Mouse (Mus musculus) heart, adult 2 months (tissue): ENCODE data around the gene Vldlr. TPM values are rescaled to one million over a fixed set of nuclear protein-coding genes. Genes with fewer than 3 reads are reported as not detected.

ENCODE experiments used
- DNase-seq, 2 experiments: peaks; one replicate each; pipeline ENCODE4 v3.0.0; 2021
- H3K27ac ChIP-seq: fragments of 200-600 bp; 2 replicates; pipeline ENCODE4 v1.8.1; 2022
- H3K27me3 ChIP-seq: fragments of 200-500 bp; 2 replicates; pipeline ENCODE4 v1.6.1; 2012; ENCODE audit warnings: mild to moderate bottlenecking, low read length, inconsistent platforms, mixed read lengths; ENCODE audit not compliant: control insufficient read depth, insufficient read depth
- H3K36me3 ChIP-seq: fragments of 200-500 bp; 2 replicates; pipeline ENCODE4 v1.6.1; 2012; ENCODE audit warnings: low read length, inconsistent platforms; ENCODE audit not compliant: control insufficient read depth, insufficient read depth
- H3K4me1 ChIP-seq: fragments of 200-500 bp; 2 replicates; pipeline ENCODE4 v1.6.1; 2011; ENCODE audit warnings: low read length; ENCODE audit not compliant: control insufficient read depth, insufficient read depth
- H3K4me3 ChIP-seq: fragments of 200-600 bp; 2 replicates; pipeline ENCODE4 v1.8.1; 2022
- H3K79me2 ChIP-seq: fragments of 200-500 bp; replicated peaks from 2 replicates; pipeline ENCODE4 v1.6.1; 2012; ENCODE audit warnings: mild to moderate bottlenecking, inconsistent platforms, low read length, moderate library complexity, mixed read lengths; ENCODE audit not compliant: control insufficient read depth, insufficient read depth
- H3K9ac ChIP-seq: fragments of 200-500 bp; 2 replicates; pipeline ENCODE4 v1.6.1; 2012; ENCODE audit warnings: low read depth, mild to moderate bottlenecking, control low read depth, inconsistent platforms, low read length, mixed read lengths
- CTCF ChIP-seq: fragments of 200-600 bp; IDR thresholded peaks from 2 replicates; pipeline ENCODE4 v1.8.1; 2022; ENCODE audit warnings: antibody characterized with exemption, mild to moderate bottlenecking, moderate library complexity
- EP300 ChIP-seq: fragments of 200-500 bp; IDR thresholded peaks from 2 replicates; pipeline ENCODE4 v1.6.1; 2011; ENCODE audit warnings: low read depth, low read length, control low read depth; ENCODE audit not compliant: insufficient read depth
- POLR2A ChIP-seq: fragments of 200-500 bp; IDR thresholded peaks from 2 replicates; pipeline ENCODE4 v1.6.1; 2011; ENCODE audit warnings: mild to moderate bottlenecking, low read depth, low read length, control low read depth; ENCODE audit not compliant: insufficient read depth
- WGBS: fragments of 180-500 bp; shearing (Covaris S2); methylation state at CpG from one replicate; pipeline ENCODE4 v1.1.7; 2018; 5-methylcytosine and 5-hydroxymethylcytosine counted together
- intact Hi-C: fragments of 180-260 bp; cut with DNase I; formaldehyde crosslinking; loops from one replicate; pipeline ENCODE4 v1.15.1; 2025
- polyA plus RNA-seq: library from polyadenylated mRNA; depleted of rRNA; stranded (reverse); fragments of >200 nt; gene quantifications from 2 replicates; pipeline ENCODE4 v1.2.3, GENCODE M21; 2012
- total RNA-seq, 2 experiments: library from RNA; stranded (reverse); gene quantifications; 2 replicates each; pipeline ENCODE4 v1.2.3; 2021

The Vldlr gene
- total and polyA plus RNA-seq, 3 experiments = 72.6 to 261 (median 211) TPM

GRCm38 (mm10) chr19:27243527-27243926, 27.2 kb downstream of the Vldlr start:
- 45% methylated on average over 4 of the region's 4 CpGs for WGBS
- Histone ChIP-seq H3K36me3 (peaks cover 15% of the 10 kb centered on the region), H3K79me2 (no peaks in the 10 kb centered on the region), H3K4me3 (no peak overlapping the region), H3K27ac (no peak overlapping the region; the same call in 1 of the 2 replicates), H3K4me1 (no peaks in the 10 kb centered on the region), H3K27me3 (no peaks in the 10 kb centered on the region), H3K9ac (no peak overlapping the region)
- intact Hi-C loops = loop anchor here (5.0 kb wide), 1 partner anchor 69 kb away; no protein-coding TSS in a partner anchor
- TF ChIP-seq EP300 (no peak), POLR2A (no peak), CTCF (no peak)
- DNase-seq = no peak

DNA sequence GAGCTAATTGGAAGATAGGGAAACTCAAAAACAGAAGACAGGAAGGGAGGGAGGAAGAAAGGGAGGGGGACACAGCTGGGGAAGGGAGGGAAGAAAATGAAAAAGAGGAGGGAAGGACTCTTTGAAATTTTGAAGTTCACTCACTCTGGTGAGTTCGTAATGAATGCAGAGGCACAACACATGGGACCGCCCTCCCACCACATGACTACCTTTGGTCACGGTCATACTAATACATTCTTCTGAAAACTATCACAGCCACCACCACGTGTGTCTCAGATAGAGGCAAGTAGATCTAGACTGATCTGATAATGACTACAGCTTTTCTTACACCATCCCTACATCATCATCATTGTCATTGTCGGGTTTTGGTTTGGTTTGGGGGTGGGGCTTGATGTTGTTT, 38.5 kb downstream of the Vldlr start:
- H3K36me3 ChIP-seq = no peaks in the 10 kb centered on the region
- no peak overlapping the region for H3K9ac ChIP-seq
- no peak for DNase-seq
- TF ChIP-seq POLR2A = no peak
- no peak for TF ChIP-seq CTCF
- no peak for TF ChIP-seq EP300
- WGBS = 85% methylated on average over 5 of the region's 5 CpGs
- intact Hi-C loops = no loop called here
- H3K79me2 ChIP-seq = no peaks in the 10 kb centered on the region
- H3K4me1 ChIP-seq = no peaks in the 10 kb centered on the region; the same call in 1 of the 2 replicates
- no peak overlapping the region for H3K27ac ChIP-seq
- H3K4me3 ChIP-seq = no peak overlapping the region
- H3K27me3 ChIP-seq = no peaks in the 10 kb centered on the region

DNA sequence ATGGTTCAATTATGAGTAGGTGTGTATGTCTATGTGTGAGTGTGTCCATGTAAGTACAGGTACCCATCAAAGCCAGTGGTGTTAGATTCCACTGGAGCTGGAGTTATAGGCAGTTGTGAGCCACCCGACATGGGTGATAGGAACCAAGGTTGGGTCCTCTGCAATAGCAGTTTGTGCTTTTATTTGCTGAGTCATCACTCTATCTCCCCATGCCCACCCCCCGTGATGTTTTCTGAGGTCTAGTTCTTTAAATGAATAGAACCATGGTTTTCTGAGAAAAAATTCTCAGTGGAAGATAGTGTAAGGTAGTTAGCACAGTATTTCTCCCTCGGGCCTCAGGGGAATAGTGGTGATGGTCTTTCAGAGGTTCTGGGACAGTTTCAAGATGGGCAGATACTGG, 39.4 kb downstream of the Vldlr start:
- Histone ChIP-seq H3K27ac (no peak overlapping the region), H3K79me2 (no peaks in the 10 kb centered on the region), H3K36me3 (no peaks in the 10 kb centered on the region), H3K4me1 (peaks cover 1% of the 10 kb centered on the region), H3K9ac (no peak overlapping the region), H3K4me3 (no peak overlapping the region), H3K27me3 (no peaks in the 10 kb centered on the region)
- WGBS = 82% methylated on average over 3 of the region's 3 CpGs
- no peak for DNase-seq
- TF ChIP-seq EP300 (no peak), CTCF (no peak), POLR2A (no peak)
- intact Hi-C loops = no loop called here

DNA sequence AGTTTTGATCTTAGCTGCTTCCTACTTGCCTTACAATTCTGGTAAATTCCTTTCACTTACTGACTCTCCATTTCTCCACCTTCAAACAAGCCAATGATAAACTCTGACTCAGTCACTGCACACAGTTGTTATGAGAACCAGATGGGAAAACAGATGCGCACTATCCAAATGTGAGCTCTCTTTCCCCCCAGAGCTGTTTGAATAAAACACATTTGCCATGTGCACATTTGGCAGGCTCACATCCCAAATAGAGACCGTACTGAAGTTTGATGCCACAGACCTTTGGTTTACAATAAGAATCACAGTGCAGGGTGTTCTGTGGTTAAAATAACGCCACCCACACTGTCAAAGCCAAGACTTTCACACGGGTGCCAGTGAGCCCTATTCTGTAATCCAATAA, 43.8 kb downstream of the Vldlr start:
- Histone ChIP-seq H3K27ac (no peak overlapping the region), H3K9ac (no peak overlapping the region), H3K27me3 (no peaks in the 10 kb centered on the region), H3K4me1 (peaks cover 1% of the 10 kb centered on the region), H3K4me3 (no peak overlapping the region), H3K79me2 (no peaks in the 10 kb centered on the region), H3K36me3 (no peaks in the 10 kb centered on the region)
- TF ChIP-seq EP300 (no peak), POLR2A (no peak), CTCF (no peak)
- intact Hi-C loops = loop anchor here (5.0 kb wide), 1 partner anchor 52 kb away; no protein-coding TSS in a partner anchor
- 60% methylated on average over 4 of the region's 4 CpGs for WGBS
- no peak for DNase-seq

DNA sequence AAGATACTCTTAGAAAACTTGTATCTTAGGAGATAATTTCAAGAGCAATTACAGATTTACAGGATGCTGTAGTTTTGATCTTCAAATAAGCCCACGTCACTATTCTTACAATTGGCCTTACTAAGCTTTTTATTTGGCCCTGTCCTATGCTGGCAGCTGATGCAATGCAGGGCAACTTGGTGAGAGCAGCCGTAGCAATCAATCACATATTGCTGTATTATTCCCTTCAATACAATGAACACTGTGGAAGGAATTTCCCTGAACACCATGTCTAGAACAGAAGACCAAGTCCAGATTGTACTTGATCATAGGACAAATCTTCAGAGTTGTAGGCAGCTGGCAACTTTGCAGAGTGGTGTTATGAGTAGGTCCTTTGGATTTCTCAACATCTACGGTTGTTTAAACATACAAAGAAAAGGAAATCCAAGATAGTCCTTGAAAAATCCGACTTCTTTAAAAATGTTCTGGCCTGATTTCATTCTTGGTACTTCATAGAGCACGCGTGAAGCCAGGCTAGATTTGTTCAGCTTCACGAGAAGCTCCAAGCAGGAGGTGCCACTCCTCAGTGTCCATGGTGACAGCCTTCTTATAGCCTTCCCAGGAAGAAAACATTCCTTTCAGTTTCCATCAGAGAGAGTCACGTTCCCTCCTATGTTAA, 44.5 kb downstream of the Vldlr start:
- Histone ChIP-seq H3K9ac (no peak overlapping the region), H3K4me3 (no peak overlapping the region), H3K4me1 (peaks cover 1% of the 10 kb centered on the region), H3K27me3 (no peaks in the 10 kb centered on the region), H3K79me2 (no peaks in the 10 kb centered on the region), H3K36me3 (no peaks in the 10 kb centered on the region), H3K27ac (no peak overlapping the region; the same call in 1 of the 2 replicates)
- TF ChIP-seq CTCF (no peak), EP300 (no peak), POLR2A (no peak)
- WGBS = 71% methylated on average over 8 of the region's 8 CpGs
- no peak for DNase-seq
- intact Hi-C loops = loop anchor here (5.0 kb wide), 1 partner anchor 52 kb away; no protein-coding TSS in a partner anchor

GRCm38 (mm10) chr19:27262141-27262540, 45.9 kb downstream of the Vldlr start:
- H3K4me1 ChIP-seq = peaks cover 1% of the 10 kb centered on the region
- TF ChIP-seq CTCF (no peak), EP300 (0 out of 2 replicates have a peak, but pooled peaks have one; percentile 14), POLR2A (peak; percentile 19; the same call in 1 of the 2 replicates)
- DNase-seq = no peak
- 48% methylated on average over 3 of the region's 3 CpGs for WGBS
- H3K27ac ChIP-seq = peak overlapping the region; percentile 0
- H3K27me3 ChIP-seq = no peaks in the 10 kb centered on the region
- no peaks in the 10 kb centered on the region for H3K79me2 ChIP-seq
- 0 out of 2 replicates have a peak overlapping the region, but pooled peaks have one; percentile 8 for H3K4me3 ChIP-seq
- no peaks in the 10 kb centered on the region for H3K36me3 ChIP-seq
- no peak overlapping the region for H3K9ac ChIP-seq
- intact Hi-C loops = loop anchor here (5.0 kb wide), 1 partner anchor 50 kb away; no protein-coding TSS in a partner anchor
